Mouse (Mus musculus) liver, embryonic 15.5 days (tissue): ENCODE measurements around the gene Themis2. TPM values are rescaled to one million over a fixed set of nuclear protein-coding genes. Genes with fewer than 3 reads are reported as not detected.
A peak's percentile ranks its signal among the peaks of the same experiment; 100 is the strongest.

Experiments
- ATAC-seq: fragments of 200-750 bp; cut with Nextera tagmentation; 2 replicates; pipeline ENCODE4 v1.8.0; 2017; ENCODE audit warnings: moderate number of reproducible peaks, mild to moderate bottlenecking, moderate library complexity; ENCODE audit not compliant: insufficient read depth
- H3K27ac ChIP-seq: fragments of 300-500 bp; sonication (generic); replicated peaks from 2 replicates; pipeline ENCODE4 v1.5.1; 2015; ENCODE audit warnings: mild to moderate bottlenecking, inconsistent platforms
- H3K27me3 ChIP-seq: fragments of 300-500 bp; sonication (generic); 2 replicates; pipeline ENCODE4 v1.6.1; 2015; ENCODE audit warnings: mild to moderate bottlenecking, inconsistent platforms
- H3K36me3 ChIP-seq: fragments of 300-500 bp; sonication (generic); replicated peaks from 2 replicates; pipeline ENCODE4 v1.6.1; 2015; ENCODE audit warnings: moderate library complexity, mild to moderate bottlenecking, inconsistent platforms
- H3K4me1 ChIP-seq: fragments of 300-500 bp; sonication (generic); replicated peaks from 2 replicates; pipeline ENCODE4 v1.6.1; 2015; ENCODE audit warnings: inconsistent platforms
- H3K4me2 ChIP-seq: fragments of 300-500 bp; sonication (generic); 2 replicates; pipeline ENCODE4 v1.6.1; 2015; ENCODE audit warnings: moderate library complexity, mild to moderate bottlenecking, inconsistent platforms
- H3K4me3 ChIP-seq: fragments of 300-500 bp; sonication (generic); replicated peaks from 2 replicates; pipeline ENCODE4 v1.5.1; 2015; ENCODE audit warnings: mild to moderate bottlenecking, inconsistent platforms
- H3K9ac ChIP-seq: fragments of 300-500 bp; sonication (generic); 2 replicates; pipeline ENCODE4 v1.6.1; 2015; ENCODE audit warnings: moderate library complexity, mild to moderate bottlenecking, inconsistent platforms
- H3K9me3 ChIP-seq: fragments of 300-500 bp; sonication (generic); replicated peaks from 2 replicates; pipeline ENCODE4 v1.6.1; 2016; ENCODE audit warnings: inconsistent platforms
- WGBS: fragments of 180-500 bp; shearing (Covaris S2); methylation state at CpG from one replicate; pipeline ENCODE4 v1.1.7; 2015; ENCODE audit warnings: mixed read lengths; ENCODE audit not compliant: insufficient replicate concordance; 5-methylcytosine and 5-hydroxymethylcytosine counted together
- polyA plus RNA-seq: library from polyadenylated mRNA; unstranded; fragments of >200 nt; fragmentation: Nextera tagmentation; extraction: Ambion mirVana; gene quantifications from 2 replicates; pipeline ENCODE4 v1.2.1, GENCODE M21; 2015

The Themis2 gene
- polyA plus RNA-seq, result 2.8 and 3.4 TPM in 2 replicates

- no peaks in the 10 kb centered on the region for H3K9me3 ChIP-seq
- H3K27ac ChIP-seq, result no peak within 1 kb of the TSS
- peaks cover 34% of the 10 kb centered on the region for H3K4me1 ChIP-seq
- H3K27me3 ChIP-seq, result peaks cover 26% of the 10 kb centered on the region
- WGBS, result 1% methylated on average over 21 of the region's 21 CpGs
- no peaks in the 10 kb centered on the region for H3K36me3 ChIP-seq
- peak within 1 kb of the TSS; percentile 52 for H3K4me3 ChIP-seq
- peak within 1 kb of the TSS; percentile 38; the same call in 1 of the 2 replicates for H3K9ac ChIP-seq
- ATAC-seq, result peak; percentile 64
- H3K4me2 ChIP-seq, result peak within 1 kb of the TSS; percentile 75
Measured at GRCm38 (mm10) chr4:132796196-132796886, at the start of gene Themis2. Gene Themis2 (minus strand): TSS chr4:132796387.

- peak overlapping the region; percentile 67; the same call in 1 of the 2 replicates for H3K27ac ChIP-seq
- H3K9me3 ChIP-seq, result no peaks in the 10 kb centered on the region
- H3K27me3 ChIP-seq, result no peaks in the 10 kb centered on the region
- peaks cover 23% of the 10 kb centered on the region for H3K4me1 ChIP-seq
- H3K36me3 ChIP-seq, result peaks cover 20% of the 10 kb centered on the region
- H3K4me3 ChIP-seq, result peak overlapping the region; percentile 85
- ATAC-seq, result no peak
- H3K4me2 ChIP-seq, result peak overlapping the region; percentile 82
- no peak overlapping the region for H3K9ac ChIP-seq
- 60% methylated on average over 1 of the region's 1 CpGs for WGBS
Measured at GRCm38 (mm10) chr4:132843705-132844071, 47.5 kb upstream of the Themis2 start.

DNA sequence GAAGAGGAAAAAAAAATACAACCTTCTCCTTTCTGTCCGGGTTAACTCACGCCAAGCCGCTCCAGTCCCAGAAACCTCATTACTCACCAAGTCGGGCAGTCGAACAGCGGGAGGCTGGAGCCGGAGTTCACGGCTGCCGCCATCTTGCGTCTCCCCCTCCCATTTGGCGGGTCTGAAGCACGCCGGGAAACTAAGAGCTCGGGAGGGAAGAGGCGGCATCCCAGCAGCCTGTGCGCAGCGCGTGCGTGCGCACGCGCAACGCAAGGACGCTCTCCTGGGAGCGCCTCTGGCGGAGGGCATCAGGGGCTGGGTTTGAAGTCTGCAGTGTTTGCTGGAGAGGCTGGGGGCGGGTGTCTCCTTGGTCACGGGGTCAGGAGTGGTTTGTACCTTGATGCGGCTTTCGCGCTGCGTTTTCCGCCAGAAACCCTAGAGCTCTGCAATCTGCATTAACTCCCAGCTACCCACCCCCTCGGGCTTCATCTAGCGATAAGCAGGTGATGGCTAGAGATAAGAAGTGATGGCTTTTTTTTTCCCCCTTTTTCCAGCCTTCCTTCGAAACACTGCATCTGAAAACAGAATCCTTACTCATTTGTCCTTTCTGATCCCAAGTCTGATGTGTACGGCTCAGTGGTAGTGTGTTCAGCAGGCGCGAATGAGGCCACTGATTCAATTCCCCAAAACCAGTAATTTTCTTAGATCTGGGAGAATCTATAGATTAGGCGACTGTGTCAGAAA lies 47.0 kb upstream of the Themis2 start, which contains the start of gene Ppp1r8:
Ppp1r8 (minus strand) TSS at position 200 of the 735 bp plus-strand sequence.
- 1% methylated on average over 40 of the region's 40 CpGs for WGBS
- ATAC-seq, result peak; percentile 96
- peak within 1 kb of the TSS; percentile 67 for H3K27ac ChIP-seq

DNA sequence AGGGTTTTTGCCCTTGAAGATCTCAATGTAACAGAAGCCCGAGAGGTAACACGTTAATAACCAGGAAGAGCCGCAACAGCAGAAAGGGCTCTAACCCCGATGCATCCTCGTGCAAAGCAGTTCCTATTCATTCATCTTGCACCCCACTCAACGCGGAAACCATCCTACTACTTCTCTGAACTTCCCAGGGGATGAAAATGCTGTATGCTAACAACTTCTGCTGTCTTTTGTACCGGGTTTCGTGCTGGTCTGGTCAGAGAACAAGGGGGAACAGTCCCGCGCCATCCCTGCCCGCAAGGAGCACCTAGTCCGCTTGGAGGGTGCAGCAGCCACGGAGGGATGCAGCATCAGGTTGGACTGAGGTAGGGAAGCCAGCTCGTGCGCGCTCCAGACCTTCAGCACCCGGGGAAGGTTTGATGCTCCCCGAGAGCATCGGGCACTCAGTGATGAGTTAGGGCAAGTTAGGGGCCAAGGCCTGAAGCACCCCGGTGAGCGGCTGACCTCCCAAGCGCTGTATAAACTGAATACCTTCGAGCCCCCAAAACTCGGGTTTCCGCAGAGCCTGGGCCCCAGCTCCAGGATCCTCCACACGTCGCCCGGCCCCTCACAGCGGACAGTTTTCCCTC lies 46.2 kb upstream of the Themis2 start:
- WGBS, result under 1% methylated on average over 30 of the region's 30 CpGs
- peak overlapping the region; percentile 67 for H3K27ac ChIP-seq
- peaks cover 23% of the 10 kb centered on the region for H3K4me1 ChIP-seq
- H3K4me2 ChIP-seq, result peak overlapping the region; percentile 82
- H3K4me3 ChIP-seq, result peak overlapping the region; percentile 85
- peaks cover 33% of the 10 kb centered on the region for H3K36me3 ChIP-seq
- H3K27me3 ChIP-seq, result no peaks in the 10 kb centered on the region
- peak overlapping the region; percentile 81 for H3K9ac ChIP-seq
- H3K9me3 ChIP-seq, result no peaks in the 10 kb centered on the region
- peak; percentile 37; the same call in 1 of the 2 replicates for ATAC-seq

More for the DNA sequence above, 47.0 kb upstream of the Themis2 start, which contains the start of gene Ppp1r8:
- Histone ChIP-seq H3K4me2 (peak within 1 kb of the TSS; percentile 82), H3K9ac (peak within 1 kb of the TSS; percentile 81), H3K4me3 (peak within 1 kb of the TSS; percentile 85), H3K9me3 (no peaks in the 10 kb centered on the region), H3K36me3 (peaks cover 26% of the 10 kb centered on the region), H3K27me3 (no peaks in the 10 kb centered on the region), H3K4me1 (peaks cover 23% of the 10 kb centered on the region)

- 59% methylated on average over 3 of the region's 3 CpGs for WGBS
- Histone ChIP-seq H3K27ac (no peak overlapping the region), H3K36me3 (peaks cover 42% of the 10 kb centered on the region)
Measured at GRCm38 (mm10) chr4:132841493-132841892, 45.3 kb upstream of the Themis2 start.

GRCm38 (mm10) chr4:132823614-132824366 lies 27.6 kb upstream of the Themis2 start:
- H3K4me2 ChIP-seq, result no peak overlapping the region
- peaks cover 3% of the 10 kb centered on the region; the same call in 1 of the 2 replicates for H3K4me1 ChIP-seq
- peak; percentile 54 for ATAC-seq
- H3K9ac ChIP-seq, result no peak overlapping the region
- no peak overlapping the region for H3K4me3 ChIP-seq
- H3K27ac ChIP-seq, result no peak overlapping the region
- H3K36me3 ChIP-seq, result peaks cover 35% of the 10 kb centered on the region
- WGBS, result 48% methylated on average over 8 of the region's 8 CpGs
- no peaks in the 10 kb centered on the region for H3K9me3 ChIP-seq
- no peaks in the 10 kb centered on the region for H3K27me3 ChIP-seq

More at GRCm38 (mm10) chr4:132841493-132841892, 45.3 kb upstream of the Themis2 start:
- H3K4me2 ChIP-seq, result peak overlapping the region; percentile 82
- H3K4me3 ChIP-seq, result peak overlapping the region; percentile 85
- ATAC-seq, result no peak
- peaks cover 23% of the 10 kb centered on the region for H3K4me1 ChIP-seq
- peak overlapping the region; percentile 81 for H3K9ac ChIP-seq
- H3K9me3 ChIP-seq, result no peaks in the 10 kb centered on the region
- no peaks in the 10 kb centered on the region for H3K27me3 ChIP-seq

DNA sequence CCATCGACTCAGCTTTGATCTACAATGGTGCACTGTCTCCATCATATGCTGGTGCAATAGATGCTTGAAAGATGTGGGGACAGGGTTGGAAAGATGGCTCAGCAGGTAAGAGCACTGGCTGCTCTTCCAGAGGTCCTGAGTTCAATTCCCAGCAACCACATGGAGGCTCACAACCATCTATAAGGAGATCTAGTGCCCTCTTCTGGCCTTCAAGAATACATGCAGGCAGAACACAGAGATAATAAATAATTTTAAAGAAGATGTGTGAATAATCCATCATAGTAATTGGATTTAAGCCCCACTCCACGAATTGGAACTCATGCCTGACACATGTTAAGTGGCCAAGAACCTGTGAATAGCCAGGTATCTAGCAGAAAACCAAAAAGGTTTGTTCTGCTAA lies 22.3 kb upstream of the Themis2 start:
- Histone ChIP-seq H3K9me3 (no peaks in the 10 kb centered on the region), H3K4me2 (no peak overlapping the region), H3K27me3 (no peaks in the 10 kb centered on the region), H3K27ac (no peak overlapping the region), H3K4me3 (no peak overlapping the region), H3K4me1 (no peaks in the 10 kb centered on the region), H3K9ac (no peak overlapping the region), H3K36me3 (no peaks in the 10 kb centered on the region)
- 37% methylated on average over 2 of the region's 2 CpGs for WGBS
- ATAC-seq, result no peak

GRCm38 (mm10) chr4:132816855-132817254 lies 20.7 kb upstream of the Themis2 start:
- no peaks in the 10 kb centered on the region for H3K9me3 ChIP-seq
- H3K36me3 ChIP-seq, result no peaks in the 10 kb centered on the region
- no peaks in the 10 kb centered on the region for H3K4me1 ChIP-seq
- WGBS, result 53% methylated on average over 2 of the region's 2 CpGs
- no peak for ATAC-seq
- H3K9ac ChIP-seq, result no peak overlapping the region
- H3K4me2 ChIP-seq, result no peak overlapping the region
- H3K27me3 ChIP-seq, result no peaks in the 10 kb centered on the region
- no peak overlapping the region for H3K4me3 ChIP-seq
- no peak overlapping the region for H3K27ac ChIP-seq

DNA sequence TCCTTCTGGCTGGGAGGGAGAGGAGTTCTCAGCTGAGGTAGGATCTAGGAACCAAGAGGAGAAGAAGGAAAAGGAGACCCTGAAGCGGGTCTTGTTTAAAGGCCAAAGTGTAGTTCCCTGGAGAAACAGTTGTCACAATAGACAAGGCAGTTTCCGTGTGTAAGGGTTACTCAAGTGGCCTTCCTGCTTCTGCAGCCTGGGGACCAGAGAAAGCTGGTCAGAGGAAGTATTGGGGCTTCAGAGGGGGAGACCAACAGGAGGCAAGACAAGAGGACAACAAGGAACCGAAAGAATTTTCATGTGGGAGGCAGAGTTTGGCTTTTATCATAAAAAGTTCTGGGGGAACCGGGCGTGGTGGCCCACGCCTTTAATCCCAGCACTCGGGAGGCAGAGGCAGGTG lies 20.2 kb upstream of the Themis2 start:
- no peak for ATAC-seq
- Histone ChIP-seq H3K9ac (no peak overlapping the region), H3K27me3 (no peaks in the 10 kb centered on the region), H3K4me1 (no peaks in the 10 kb centered on the region), H3K27ac (peak overlapping the region; percentile 69), H3K4me2 (no peak overlapping the region), H3K36me3 (no peaks in the 10 kb centered on the region), H3K4me3 (no peak overlapping the region), H3K9me3 (no peaks in the 10 kb centered on the region)
- 39% methylated on average over 7 of the region's 7 CpGs for WGBS

- no peak overlapping the region for H3K9ac ChIP-seq
- 0 out of 2 replicates have a peak, but pooled peaks cover 3% of the 10 kb centered on the region for H3K9me3 ChIP-seq
- H3K4me2 ChIP-seq, result peak overlapping the region; percentile 1; the same call in 1 of the 2 replicates
- H3K36me3 ChIP-seq, result no peaks in the 10 kb centered on the region
- 40% methylated on average over 5 of the region's 5 CpGs for WGBS
- H3K27ac ChIP-seq, result no peak overlapping the region
- H3K27me3 ChIP-seq, result no peaks in the 10 kb centered on the region
- ATAC-seq, result no peak
- H3K4me3 ChIP-seq, result no peak overlapping the region
- H3K4me1 ChIP-seq, result peaks cover 10% of the 10 kb centered on the region; the same call in 1 of the 2 replicates
Measured at GRCm38 (mm10) chr4:132809621-132810020, 13.4 kb upstream of the Themis2 start.
